Mouse (Mus musculus) MEL (cell line): ENCODE measurements around the gene Gucd1.

ENCODE experiments used
- CTCF ChIP-seq, 3 experiments: IDR thresholded peaks in 2 of 3; conservative IDR thresholded peaks in 1 of 3; 2 replicates each; pipeline ENCODE4 v1.5.1; 2011 to 2012; ENCODE audit warnings: low read length in 3 of 3, low read depth in 2 of 3, mild to moderate bottlenecking in 2 of 3, improper control_type of control experiment in 1 of 3, inconsistent platforms in 1 of 3, mixed read lengths in 1 of 3, moderate library complexity in 1 of 3; ENCODE audit not compliant: control insufficient read depth in 1 of 3, insufficient read depth in 1 of 3, poor library complexity in 1 of 3, severe bottlenecking in 1 of 3
- EP300 ChIP-seq, 2 experiments: IDR thresholded peaks; 2 replicates each; pipeline ENCODE4 v1.6.1; 2011; ENCODE audit warnings: improper control_type of control experiment in 2 of 2, low read length in 2 of 2, low read depth in 1 of 2, mild to moderate bottlenecking in 1 of 2
- MAX ChIP-seq: IDR thresholded peaks from 2 replicates; pipeline ENCODE4 v1.6.1; 2011; ENCODE audit warnings: low read length, improper control_type of control experiment
- MXI1 ChIP-seq: IDR thresholded peaks from 2 replicates; pipeline ENCODE4 v1.6.1; 2011; ENCODE audit warnings: mild to moderate bottlenecking, low read depth, low read length, improper control_type of control experiment
- POLR2A ChIP-seq, 2 experiments: IDR thresholded peaks; 2 replicates each; pipeline ENCODE4 v1.6.1; 2011 to 2012; ENCODE audit warnings: low read length in 2 of 2, mild to moderate bottlenecking in 2 of 2, control low read depth in 1 of 2, improper control_type of control experiment in 1 of 2, low read depth in 1 of 2, moderate library complexity in 1 of 2; ENCODE audit not compliant: control insufficient read depth in 1 of 2, insufficient read depth in 1 of 2, poor library complexity in 1 of 2
- POLR2AphosphoS2 ChIP-seq: IDR thresholded peaks from 2 replicates; pipeline ENCODE4 v1.6.1; 2011; ENCODE audit warnings: low read length, improper control_type of control experiment

- TF ChIP-seq MXI1 = no peak
- no peak for TF ChIP-seq POLR2A (IDR thresholded peaks at IDR 0.05; ENCODE audit: control insufficient read depth in 1 of 2, insufficient read depth in 1 of 2, low read depth in 1 of 2, low read length in 2 of 2, poor library complexity in 1 of 2)
- TF ChIP-seq EP300 (IDR thresholded peaks at IDR 0.05; ENCODE audit: low read depth in 1 of 2, low read length in 2 of 2) = no peak
- no peak for TF ChIP-seq MAX
- no peak for TF ChIP-seq CTCF (IDR thresholded peaks at IDR 0.05 in 2 of 3, conservative IDR thresholded peaks at IDR 0.05 in 1 of 3; ENCODE audit: control insufficient read depth in 1 of 3, insufficient read depth in 1 of 3, low read depth in 2 of 3, low read length in 3 of 3, poor library complexity in 1 of 3, severe bottlenecking in 1 of 3)
- no peak for TF ChIP-seq POLR2AphosphoS2
Measured at GRCm38 (mm10) chr10:75560549-75560899, 42.8 kb upstream of the Gucd1 start.
